Mouse (Mus musculus): ENCODE measurements around the gene Nfe2. TPM values are rescaled to one million over a fixed set of nuclear protein-coding genes. Genes with fewer than 3 reads are reported as not detected.

Nfe2 gene
- polyA plus RNA-seq, 1 experiment from 2014 or later = not detected

GRCm38 (mm10) chr15:103227572-103227971, 30.6 kb downstream of the Nfe2 start:
- ChIA-PET POLR2A (no interaction called here), CTCF (interaction anchor here (1.1 to 2.1 kb wide), 5 partner anchors 9 to 28 kb away, joined by 3 to 7 read pairs (median 4); no protein-coding TSS in a partner anchor)
- no peaks in the 10 kb centered on the region for H3K27me3 ChIP-seq
- in situ Hi-C loops (cut with MboI; ENCODE audit: low pct_unique_long_range_greater_than_20kb) = no loop called here
- DNase-seq (ENCODE audit: low read depth, low spot score) (no peak), ATAC-seq (no peak)
- no peak for TF ChIP-seq CTCF (IDR thresholded peaks at IDR 0.05)

- no peak for TF ChIP-seq CTCF (IDR thresholded peaks at IDR 0.05)
- CTCF ChIA-PET = interaction anchor here (1.1 to 2.1 kb wide), 4 partner anchors 10 to 28 kb away, joined by 3 to 7 read pairs (median 4); no protein-coding TSS in a partner anchor
- in situ Hi-C loops (cut with MboI; ENCODE audit: low pct_unique_long_range_greater_than_20kb) = no loop called here
- POLR2A ChIA-PET = no interaction called here
- H3K27me3 ChIP-seq = no peaks in the 10 kb centered on the region
- ATAC-seq (no peak), DNase-seq (ENCODE audit: low read depth, low spot score) (no peak)
These were observed 31.2 kb downstream of the Nfe2 start for GRCm38 (mm10) chr15:103227022-103227421.

- H3K27me3 ChIP-seq = no peaks in the 10 kb centered on the region
- TF ChIP-seq CTCF (IDR thresholded peaks at IDR 0.05) = peak; percentile 31
- in situ Hi-C loops (cut with MboI; ENCODE audit: low pct_unique_long_range_greater_than_20kb) = no loop called here
- CTCF ChIA-PET = interaction anchor here (1.0 kb wide), 1 partner anchor 19 kb away, joined by 3 read pairs; no protein-coding TSS in a partner anchor
- POLR2A ChIA-PET = no interaction called here
- DNase-seq (ENCODE audit: low read depth, low spot score) = no peak
- ATAC-seq = no peak
These were observed 34.0 kb downstream of the Nfe2 start for GRCm38 (mm10) chr15:103224161-103224560.

GRCm38 (mm10) chr15:103221386-103221785, 36.8 kb downstream of the Nfe2 start:
- ATAC-seq (peak; percentile 55), DNase-seq (ENCODE audit: low read depth, low spot score) (peak; percentile 66)
- TF ChIP-seq CTCF (IDR thresholded peaks at IDR 0.05) = no peak
- ChIA-PET CTCF (interaction anchor here (1.2 to 1.4 kb wide), 2 partner anchors 10 to 39 kb away, joined by 3 to 4 read pairs; no protein-coding TSS in a partner anchor), POLR2A (interaction anchor here (0.6 to 1.3 kb wide), 4 partner anchors 8 to 1056 kb away, joined by 3 to 8 read pairs (median 4); partner anchors contain the start of gene Hnrnpa1)
- in situ Hi-C loops (cut with MboI; ENCODE audit: low pct_unique_long_range_greater_than_20kb) = no loop called here
- no peaks in the 10 kb centered on the region for H3K27me3 ChIP-seq

GRCm38 (mm10) chr15:103220785-103221184, 37.4 kb downstream of the Nfe2 start:
- DNase-seq (ENCODE audit: low read depth, low spot score) = peak; percentile 56
- ATAC-seq = peak; percentile 56

GRCm38 (mm10) chr15:103216052-103216451, 42.2 kb downstream of the Nfe2 start:
- ATAC-seq (no peak), DNase-seq (ENCODE audit: low read depth, low spot score) (no peak)
- in situ Hi-C loops (cut with MboI; ENCODE audit: low pct_unique_long_range_greater_than_20kb) = no loop called here
- H3K27me3 ChIP-seq = no peaks in the 10 kb centered on the region
- POLR2A ChIA-PET = no interaction called here
- CTCF ChIA-PET = interaction anchor here (1.9 kb wide), 1 partner anchor 12 kb away, joined by 4 read pairs; no protein-coding TSS in a partner anchor
- no peak for TF ChIP-seq CTCF (IDR thresholded peaks at IDR 0.05)

More at GRCm38 (mm10) chr15:103220785-103221184, 37.4 kb downstream of the Nfe2 start:
- TF ChIP-seq CTCF (IDR thresholded peaks at IDR 0.05) = no peak
- ChIA-PET CTCF (interaction anchor here (1.0 to 1.4 kb wide), 5 partner anchors 9 to 38 kb away, joined by 3 to 4 read pairs (median 4); no protein-coding TSS in a partner anchor), POLR2A (interaction anchor here (1.3 kb wide), 1 partner anchor 9 kb away, joined by 4 read pairs; no protein-coding TSS in a partner anchor)
- in situ Hi-C loops (cut with MboI; ENCODE audit: low pct_unique_long_range_greater_than_20kb) = no loop called here
- H3K27me3 ChIP-seq = no peaks in the 10 kb centered on the region

- peak; percentile 70 for ATAC-seq
- DNase-seq (ENCODE audit: low read depth, low spot score) = peak; percentile 62
- in situ Hi-C loops (cut with MboI; ENCODE audit: low pct_unique_long_range_greater_than_20kb) = no loop called here
- ChIA-PET CTCF (interaction anchor here (0.7 to 1.9 kb wide), 2 partner anchors 13 to 36 kb away, joined by 3 to 4 read pairs; no protein-coding TSS in a partner anchor), POLR2A (interaction anchor here (1.0 to 1.6 kb wide), 2 partner anchors 24 to 27 kb away, joined by 5 read pairs; no protein-coding TSS in a partner anchor)
- no peaks in the 10 kb centered on the region for H3K27me3 ChIP-seq
- no peak for TF ChIP-seq CTCF (IDR thresholded peaks at IDR 0.05)
These were observed 43.0 kb downstream of the Nfe2 start for GRCm38 (mm10) chr15:103214971-103215907.

- in situ Hi-C loops (cut with MboI; ENCODE audit: low pct_unique_long_range_greater_than_20kb) = no loop called here
- TF ChIP-seq CTCF (IDR thresholded peaks at IDR 0.05) = no peak
- no peaks in the 10 kb centered on the region for H3K27me3 ChIP-seq
- POLR2A ChIA-PET = interaction anchor here (1.0 to 1.6 kb wide), 2 partner anchors 25 to 28 kb away, joined by 5 read pairs; no protein-coding TSS in a partner anchor
- ATAC-seq (no peak), DNase-seq (ENCODE audit: low read depth, low spot score) (no peak)
- CTCF ChIA-PET = interaction anchor here (1.2 to 1.3 kb wide), 2 partner anchors 9 to 28 kb away, joined by 3 to 6 read pairs; no protein-coding TSS in a partner anchor
These were observed 44.1 kb downstream of the Nfe2 start for GRCm38 (mm10) chr15:103214149-103214548.

- ChIA-PET POLR2A (no interaction called here), CTCF (interaction anchor here (1.0 to 1.7 kb wide), 8 partner anchors 9 to 81 kb away, joined by 3 to 7 read pairs (median 4); partner anchors contain the start of gene Copz1)
- peak; percentile 53 for TF ChIP-seq CTCF (IDR thresholded peaks at IDR 0.05)
- in situ Hi-C loops (cut with MboI; ENCODE audit: low pct_unique_long_range_greater_than_20kb) = no loop called here
- no peak for DNase-seq (ENCODE audit: low read depth, low spot score)
- no peaks in the 10 kb centered on the region for H3K27me3 ChIP-seq
- no peak for ATAC-seq
These were observed 53.0 kb downstream of the Nfe2 start for GRCm38 (mm10) chr15:103205156-103205555.

GRCm38 (mm10) chr15:103202088-103202793, 56.0 kb downstream of the Nfe2 start:
- no peak for ATAC-seq
- in situ Hi-C loops (cut with MboI; ENCODE audit: low pct_unique_long_range_greater_than_20kb) = no loop called here
- no peak for DNase-seq (ENCODE audit: low read depth, low spot score)
- TF ChIP-seq CTCF (IDR thresholded peaks at IDR 0.05) = no peak
- no peaks in the 10 kb centered on the region for H3K27me3 ChIP-seq
- ChIA-PET POLR2A (interaction anchor here (0.7 to 1.1 kb wide), 2 partner anchors 8 to 12 kb away, joined by 3 read pairs; no protein-coding TSS in a partner anchor), CTCF (interaction anchor here (1.3 to 7.3 kb wide), 4 partner anchors 15 to 111 kb away, joined by 3 to 55 read pairs (median 5); no protein-coding TSS in a partner anchor)

Other genes with a start within 250 kb of the Nfe2 start
- gene Hoxc4, start 239.5 kb downstream of the Nfe2 start, polyA plus RNA-seq (2021) = 1.7 TPM
- 17.4 TPM for gene Smug1, start 91.3 kb downstream of the Nfe2 start, polyA plus RNA-seq (2021)
- 92.4 TPM for gene Cbx5, start 18.6 kb downstream of the Nfe2 start, polyA plus RNA-seq (2021)
- 667 TPM for gene Hnrnpa1, start 18.0 kb downstream of the Nfe2 start, polyA plus RNA-seq (2021)
- 163 TPM for gene Copz1, start 14.3 kb upstream of the Nfe2 start, polyA plus RNA-seq (2021)
- not detected for gene Gpr84, start 52.2 kb upstream of the Nfe2 start, polyA plus RNA-seq (2021)
- gene Zfp385a, start 81.7 kb upstream of the Nfe2 start, polyA plus RNA-seq (2021) = 22.9 TPM
- gene Itga5, start 108.4 kb upstream of the Nfe2 start, polyA plus RNA-seq (2021) = 48.6 TPM
- gene Gtsf1, start 172.1 kb upstream of the Nfe2 start, polyA plus RNA-seq (2021) = not detected
- 0.17 TPM for gene Gtsf2, start 190.1 kb upstream of the Nfe2 start, polyA plus RNA-seq (2021)
- gene Nckap1l, start 195.4 kb upstream of the Nfe2 start, polyA plus RNA-seq (2021) = 0.19 TPM
- 1.4 TPM for gene Pde1b, start 244.6 kb upstream of the Nfe2 start, polyA plus RNA-seq (2021)